Mouse (Mus musculus) small intestine, adult 2 months (tissue): ENCODE measurements around the gene Vmn1r234.
A peak's percentile ranks its signal among the peaks of the same experiment; 100 is the strongest.

Experiments
- CTCF ChIP-seq: fragments of 200-500 bp; IDR thresholded peaks from 2 replicates; pipeline ENCODE4 v1.5.1; 2012; ENCODE audit warnings: low read depth, mild to moderate bottlenecking, control low read depth, inconsistent platforms, low read length, moderate library complexity, mixed read lengths; ENCODE audit not compliant: insufficient replicate concordance, insufficient read length; ENCODE audit errors: extremely low read depth
- POLR2A ChIP-seq: fragments of 200-500 bp; IDR thresholded peaks from 2 replicates; pipeline ENCODE4 v1.6.1; 2012; ENCODE audit warnings: low read depth, mild to moderate bottlenecking, control low read depth, inconsistent platforms, low read length, moderate library complexity

DNA sequence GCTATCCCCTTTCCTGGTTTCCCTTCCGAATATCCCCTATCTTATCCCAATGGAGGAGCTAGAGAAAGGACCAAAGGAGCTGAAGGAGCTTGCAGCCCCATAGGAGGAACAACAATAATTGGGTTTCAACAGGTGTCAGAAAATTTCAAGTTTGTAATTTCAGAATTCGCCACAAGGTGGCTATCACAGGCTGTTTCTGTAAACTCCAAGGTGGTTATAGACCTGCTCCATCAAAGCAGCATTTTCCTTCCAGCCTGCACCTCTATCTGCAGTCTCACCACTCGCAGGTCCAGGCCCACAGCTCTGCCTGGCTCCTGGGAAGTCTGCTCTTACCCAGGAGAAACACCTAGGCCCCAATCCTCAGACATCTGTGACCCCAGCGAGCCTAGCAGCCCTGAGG is 46.2 kb downstream of the Vmn1r234 start:
- TF ChIP-seq CTCF (peak; percentile 28; the same call in 1 of the 2 replicates), POLR2A (no peak)
